Mouse (Mus musculus): ENCODE data around the gene Apoa1.

DNA sequence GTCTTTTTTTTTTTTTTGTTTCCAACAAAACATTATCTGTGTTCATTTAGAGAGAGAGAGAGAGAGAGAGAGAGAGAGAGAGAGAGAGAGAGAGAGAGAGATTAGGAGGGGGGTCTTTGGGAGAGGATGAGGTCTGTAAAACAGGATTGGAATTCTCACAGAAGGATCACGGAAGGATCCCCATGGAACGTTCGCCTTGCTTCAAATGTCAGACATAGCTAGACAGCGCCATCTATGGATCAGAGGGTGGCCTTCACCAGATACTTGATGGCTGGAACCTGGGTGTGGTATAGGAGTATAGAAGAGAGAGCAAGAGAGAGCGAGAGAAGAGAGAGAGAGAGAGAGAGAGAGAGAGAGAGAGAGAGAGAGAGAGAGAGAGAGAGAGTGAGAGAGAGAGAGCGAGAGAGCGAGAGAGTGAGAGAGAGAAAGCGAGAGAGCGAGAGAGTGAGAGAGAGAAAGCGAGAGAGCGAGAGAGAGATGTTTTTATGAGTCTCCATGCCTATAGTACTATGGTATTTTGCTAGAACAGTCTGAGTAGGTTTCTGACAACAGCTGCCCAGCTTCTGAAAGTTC, 18.5 kb downstream of the Apoa1 start:
- TF ChIP-seq CTCF (IDR thresholded peaks at IDR 0.05; ENCODE audit: borderline replicate concordance, insufficient read depth, low read depth, low read length) (peak; percentile 93), POLR2A (IDR thresholded peaks at IDR 0.05; ENCODE audit: borderline replicate concordance, insufficient read depth, low read length) (no peak)

All from cerebellum, adult 2 months (tissue).